Mouse (Mus musculus): Measurements from ENCODE around the gene Ankrd61.

DNA sequence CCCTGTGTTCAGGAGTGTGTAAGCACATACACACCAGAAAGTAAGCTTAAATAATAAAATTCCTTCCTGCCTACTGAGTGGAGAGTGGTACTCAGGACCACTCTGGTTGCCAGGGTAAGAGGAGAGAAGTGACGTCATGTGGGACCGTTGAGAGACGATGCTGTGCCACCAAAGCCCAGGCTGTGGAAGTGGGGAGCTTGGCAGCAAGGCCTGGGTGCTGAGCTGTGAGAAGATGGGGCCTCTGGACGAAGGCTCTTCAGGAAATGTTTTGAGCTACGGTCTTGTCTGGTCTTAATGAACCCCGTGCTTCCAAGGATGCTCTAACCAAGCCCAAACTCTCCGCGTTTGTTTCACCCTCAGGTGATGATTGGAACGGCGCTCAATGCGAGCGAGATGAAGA is 33.2 kb upstream of the Ankrd61 start:
- TF ChIP-seq TAL1 (IDR thresholded peaks at IDR 0.05; ENCODE audit: low read length) (no peak), JUND (IDR thresholded peaks at IDR 0.05; ENCODE audit: low read depth, low read length) (no peak), CTCF (IDR thresholded peaks at IDR 0.05 in 2 of 3, conservative IDR thresholded peaks at IDR 0.05 in 1 of 3; ENCODE audit: control insufficient read depth in 1 of 3, insufficient read depth in 1 of 3, low read depth in 2 of 3, low read length in 3 of 3, poor library complexity in 1 of 3, severe bottlenecking in 1 of 3) (no peak), MAX (IDR thresholded peaks at IDR 0.05; ENCODE audit: low read length) (no peak), KAT2A (conservative IDR thresholded peaks at IDR 0.05; ENCODE audit: low read depth, low read length) (no peak), BHLHE40 (IDR thresholded peaks at IDR 0.05; ENCODE audit: borderline replicate concordance, low read depth, low read length) (no peak), GABPA (IDR thresholded peaks at IDR 0.05; ENCODE audit: low read depth, low read length) (no peak), RAD21 (IDR thresholded peaks at IDR 0.05; ENCODE audit: low read depth, low read length) (no peak), ZC3H11A (IDR thresholded peaks at IDR 0.05; ENCODE audit: low read depth, low read length) (no peak), MEF2A (IDR thresholded peaks at IDR 0.05; ENCODE audit: extremely low read depth, insufficient replicate concordance, low read depth, low read length, poor library complexity, severe bottlenecking) (no peak), CHD2 (IDR thresholded peaks at IDR 0.05; ENCODE audit: low read length) (no peak), ELF1 (IDR thresholded peaks at IDR 0.05; ENCODE audit: low read depth, low read length) (no peak), POLR2A (IDR thresholded peaks at IDR 0.05; ENCODE audit: control insufficient read depth in 1 of 2, insufficient read depth in 1 of 2, low read depth in 1 of 2, low read length in 2 of 2, poor library complexity in 1 of 2) (no peak)

Measured in MEL (cell line).